Mouse (Mus musculus) CH12.LX (cell line): Measurements from ENCODE around the gene Hspd1.

ENCODE experiments used
- CHD2 ChIP-seq: IDR thresholded peaks from 2 replicates; pipeline ENCODE4 v1.6.1; 2011; ENCODE audit warnings: low read length, improper control_type of control experiment
- CTCF ChIP-seq, 2 experiments: IDR thresholded peaks in 1 of 2; conservative IDR thresholded peaks in 1 of 2; 2 replicates each; pipeline ENCODE4 v1.5.1; 2011 to 2012; ENCODE audit warnings: low read depth in 2 of 2, low read length in 2 of 2, improper control_type of control experiment in 1 of 2, inconsistent platforms in 1 of 2, mild to moderate bottlenecking in 1 of 2, moderate library complexity in 1 of 2
- MAFK ChIP-seq: IDR thresholded peaks from 2 replicates; pipeline ENCODE4 v1.6.1; 2011; ENCODE audit warnings: low read length, improper control_type of control experiment; ENCODE audit not compliant: insufficient replicate concordance
- POLR2A ChIP-seq: IDR thresholded peaks from 2 replicates; pipeline ENCODE4 v1.6.1; 2011; ENCODE audit warnings: low read depth, mild to moderate bottlenecking, improper control_type of control experiment, low read length
- ZC3H11A ChIP-seq: IDR thresholded peaks from 2 replicates; pipeline ENCODE4 v1.6.1; 2012; ENCODE audit warnings: low read depth, mild to moderate bottlenecking, inconsistent platforms, low read length, improper control_type of control experiment

GRCm38 (mm10) chr1:55079677-55080076 lies 8.4 kb downstream of the Hspd1 start:
- TF ChIP-seq CTCF (conservative IDR thresholded peaks at IDR 0.05 in 1 of 2, IDR thresholded peaks at IDR 0.05 in 1 of 2; ENCODE audit: low read depth in 2 of 2, low read length in 2 of 2) (no peak), POLR2A (no peak), CHD2 (no peak), MAFK (no peak), ZC3H11A (no peak)
